Mouse (Mus musculus) brain, embryonic 14.5 days (tissue): ENCODE results near the gene Hsf4.

Source experiments
- CTCF ChIP-seq: fragments of 200-500 bp; IDR thresholded peaks from 2 replicates; pipeline ENCODE4 v1.5.1; 2012; ENCODE audit warnings: inconsistent platforms, mild to moderate bottlenecking, moderate library complexity, borderline replicate concordance; ENCODE audit not compliant: insufficient read depth, insufficient read length; ENCODE audit errors: extremely low read depth
- POLR2A ChIP-seq: fragments of 200-500 bp; IDR thresholded peaks from 2 replicates; pipeline ENCODE4 v1.6.1; 2012; ENCODE audit warnings: mild to moderate bottlenecking, inconsistent platforms, borderline replicate concordance; ENCODE audit not compliant: poor library complexity, insufficient read depth, insufficient read length, severe bottlenecking; ENCODE audit errors: extremely low read depth

GRCm38 (mm10) chr8:105253766-105254151, 15.8 kb upstream of the Hsf4 start:
- no peak for TF ChIP-seq CTCF
- no peak for TF ChIP-seq POLR2A
